Mouse (Mus musculus): Measurements from ENCODE around the gene Eif4e1b.

- no peak for TF ChIP-seq POLR2A (IDR thresholded peaks at IDR 0.05; ENCODE audit: insufficient read depth, low read depth, low read length)
- TF ChIP-seq CTCF (IDR thresholded peaks at IDR 0.05): no peak
- TF ChIP-seq EP300 (IDR thresholded peaks at IDR 0.05; ENCODE audit: insufficient read depth, low read depth, low read length): no peak
Measured at GRCm38 (mm10) chr13:54837471-54837889, 53.7 kb downstream of the Eif4e1b start.
